Mouse (Mus musculus): ENCODE results near the gene Shoc2.

Shoc2 gene

DNA sequence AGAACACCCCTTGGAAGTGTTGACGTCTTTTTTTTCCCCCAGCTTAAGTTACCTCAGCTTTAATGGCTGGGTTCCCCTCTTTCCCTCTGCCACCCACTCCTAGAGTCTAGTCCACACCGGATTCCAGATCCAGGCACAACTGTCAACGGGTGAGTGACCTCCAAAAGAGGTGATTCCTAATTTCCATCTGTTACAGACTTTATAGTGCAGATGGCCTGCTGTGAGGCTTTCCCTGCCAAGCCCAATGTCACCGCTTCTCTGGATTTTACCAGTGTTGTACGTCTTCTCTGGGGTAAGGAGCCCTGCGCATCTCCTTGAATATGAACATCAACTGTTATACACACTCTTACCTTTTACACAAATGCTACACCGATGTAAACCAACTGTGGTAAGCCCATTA, 95.3 kb downstream of the Shoc2 start:
- no peak for DNase-seq (ENCODE audit: low read depth)

DNA sequence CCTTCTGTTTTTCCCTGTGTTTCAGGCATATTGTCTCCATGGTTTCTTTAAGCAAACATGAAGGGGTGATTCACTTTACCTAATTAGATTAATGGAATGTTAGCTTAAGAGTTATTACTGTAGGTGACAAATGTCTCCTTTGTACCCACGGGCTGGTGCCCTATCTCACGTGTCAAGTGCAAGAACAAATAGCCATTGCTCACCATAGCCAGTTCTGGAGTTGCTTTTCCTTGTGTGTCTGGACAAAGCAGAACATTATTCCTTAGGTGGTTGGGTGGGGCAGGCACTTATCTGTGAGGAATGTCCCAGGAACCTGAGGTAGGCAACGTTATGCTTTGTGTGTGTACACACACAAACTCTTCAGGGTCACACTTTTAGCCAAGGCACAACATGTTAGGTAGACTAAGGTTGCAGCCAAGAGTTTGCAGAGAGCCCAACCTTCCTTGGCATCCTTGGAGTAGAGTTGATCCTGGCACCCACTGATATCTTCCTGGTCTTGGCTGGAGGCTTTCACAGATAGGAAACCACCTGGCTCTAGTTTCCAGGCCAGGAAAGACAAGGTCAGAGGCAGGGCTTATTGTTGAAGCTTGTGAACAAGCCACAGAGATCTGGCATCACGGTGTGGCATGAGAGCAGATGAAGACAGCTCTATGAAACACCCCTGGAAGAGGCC, 96.4 kb downstream of the Shoc2 start:
- no peak for DNase-seq (ENCODE audit: low read depth)

DNA sequence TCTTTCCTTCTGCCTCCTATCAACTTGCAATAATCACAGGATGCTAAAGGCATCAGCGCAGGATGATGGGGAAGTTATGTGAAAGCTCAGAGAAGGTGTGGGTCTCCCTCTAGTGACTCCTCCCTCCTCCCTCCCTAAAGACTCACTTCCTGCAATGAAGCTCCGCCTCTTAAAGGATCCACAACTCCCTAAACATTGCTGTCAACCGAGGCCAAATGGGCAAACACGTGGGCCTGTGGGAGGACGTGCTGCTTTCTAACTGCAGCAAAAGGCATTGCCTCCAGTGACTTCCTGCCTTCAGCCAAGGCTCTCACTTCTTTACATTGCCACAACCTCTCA, 96.9 kb downstream of the Shoc2 start:
- no peak for DNase-seq (ENCODE audit: low read depth)

GRCm38 (mm10) chr19:54043851-54044250, 99.7 kb downstream of the Shoc2 start, which contains the start of gene Adra2a:
TSS of gene Adra2a (plus strand) at chr19:54044151.
- no peak for DNase-seq (ENCODE audit: low read depth)

GRCm38 (mm10) chr19:54044507-54045371, 100.6 kb downstream of the Shoc2 start:
- peak; percentile 24 for DNase-seq (ENCODE audit: low read depth)

- DNase-seq (ENCODE audit: low read depth): no peak
Observed at GRCm38 (mm10) chr19:54045412-54045811, 101.3 kb downstream of the Shoc2 start.

DNA sequence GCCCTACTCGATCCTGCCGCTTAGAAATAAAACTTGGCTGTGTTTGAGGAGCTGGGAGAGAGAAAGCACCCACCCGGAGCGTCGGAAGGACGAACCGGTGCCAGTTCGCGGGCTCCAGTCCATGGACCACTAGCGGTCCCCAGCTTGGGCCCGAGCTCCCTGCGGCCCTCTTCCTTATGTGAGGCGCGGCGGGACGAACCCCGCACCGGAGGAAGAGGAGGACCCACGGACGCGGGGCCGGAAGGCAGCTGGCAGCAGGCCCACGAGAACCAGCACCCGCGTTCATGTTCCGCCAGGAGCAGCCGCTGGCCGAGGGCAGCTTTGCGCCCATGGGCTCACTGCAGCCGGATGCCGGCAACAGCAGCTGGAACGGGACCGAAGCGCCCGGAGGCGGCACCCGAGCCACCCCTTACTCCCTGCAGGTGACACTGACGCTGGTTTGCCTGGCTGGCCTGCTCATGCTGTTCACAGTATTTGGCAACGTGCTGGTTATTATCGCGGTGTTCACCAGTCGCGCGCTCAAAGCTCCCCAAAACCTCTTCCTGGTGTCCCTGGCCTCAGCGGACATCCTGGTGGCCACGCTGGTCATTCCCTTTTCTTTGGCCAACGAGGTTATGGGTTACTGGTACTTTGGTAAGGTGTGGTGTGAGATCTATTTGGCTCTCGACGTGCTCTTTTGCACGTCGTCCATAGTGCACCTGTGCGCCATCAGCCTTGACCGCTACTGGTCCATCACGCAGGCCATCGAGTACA, 102.0 kb downstream of the Shoc2 start:
- no peak for DNase-seq (ENCODE audit: low read depth)

GRCm38 (mm10) chr19:54046684-54047070, 102.6 kb downstream of the Shoc2 start:
- DNase-seq (ENCODE audit: low read depth): no peak

GRCm38 (mm10) chr19:54047386-54048050, 103.4 kb downstream of the Shoc2 start:
- no peak for DNase-seq (ENCODE audit: low read depth)

GRCm38 (mm10) chr19:54048161-54048885, 104.2 kb downstream of the Shoc2 start:
- peak; percentile 16 for DNase-seq (ENCODE audit: low read depth)

- DNase-seq (ENCODE audit: low read depth): no peak
Observed at GRCm38 (mm10) chr19:54051651-54052050, 107.5 kb downstream of the Shoc2 start.

DNA sequence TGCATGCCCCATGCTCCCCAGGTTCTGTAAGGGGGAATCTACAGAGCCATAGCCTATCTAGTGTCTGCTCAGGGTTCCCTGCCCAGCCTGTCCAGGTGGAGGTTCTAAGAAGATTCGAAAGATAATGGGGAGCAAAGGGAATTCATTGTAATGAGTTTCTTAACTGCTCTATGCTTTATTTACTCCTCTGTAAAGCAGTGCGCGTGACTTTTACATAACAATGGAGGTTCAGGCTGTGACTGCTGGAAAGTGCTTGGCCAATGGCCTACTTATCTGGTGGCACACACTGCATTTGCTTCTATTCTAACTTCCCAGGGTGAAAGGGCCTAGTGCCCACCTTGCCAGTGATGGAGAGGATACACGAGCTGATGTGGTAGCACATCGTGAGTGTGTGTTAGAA, 111.7 kb downstream of the Shoc2 start:
- no peak for DNase-seq (ENCODE audit: low read depth)

DNA sequence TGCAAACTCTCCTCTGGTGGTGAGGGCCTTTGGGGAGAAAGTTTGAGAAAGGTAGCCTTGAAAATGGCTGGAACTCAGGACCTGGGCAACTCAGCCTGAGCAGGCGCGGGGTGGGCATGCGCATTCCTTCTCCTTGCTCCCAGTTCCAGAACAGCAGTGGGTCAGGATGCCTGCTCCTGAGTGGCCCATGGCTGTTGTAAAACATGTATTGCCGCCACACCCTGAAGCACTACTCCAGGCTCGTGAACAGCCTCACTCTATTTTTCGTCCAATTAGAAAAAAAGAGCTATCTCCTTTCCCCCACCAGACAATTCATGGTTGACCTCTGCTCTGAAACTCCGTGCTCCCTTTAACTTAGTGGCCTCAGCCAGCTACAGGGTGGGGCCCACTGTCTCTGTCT, 124.3 kb downstream of the Shoc2 start:
- no peak for DNase-seq (ENCODE audit: low read depth)

DNA sequence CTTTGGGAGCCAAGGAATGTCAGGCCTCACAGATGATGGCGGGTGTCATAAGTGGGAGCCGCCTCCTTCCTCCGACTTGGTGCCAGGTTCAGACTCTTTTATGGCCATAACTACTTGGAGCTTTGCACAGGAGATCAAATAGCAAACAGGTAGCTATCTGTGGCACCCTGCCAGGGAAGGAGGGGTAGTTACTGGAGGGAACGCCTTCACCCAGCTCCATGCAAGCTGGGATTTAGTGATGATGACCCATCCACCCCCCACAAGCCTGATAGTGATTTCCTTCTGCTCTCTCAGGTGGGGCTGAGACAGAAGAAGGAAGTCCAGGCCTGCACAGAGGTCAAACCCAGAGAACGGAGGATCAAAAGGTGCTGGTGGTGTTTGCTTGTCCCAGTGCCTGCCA, 126.4 kb downstream of the Shoc2 start:
- DNase-seq (ENCODE audit: low read depth): no peak

- no peak for DNase-seq (ENCODE audit: low read depth)
Observed at GRCm38 (mm10) chr19:54072233-54072800, 128.2 kb downstream of the Shoc2 start.

DNA sequence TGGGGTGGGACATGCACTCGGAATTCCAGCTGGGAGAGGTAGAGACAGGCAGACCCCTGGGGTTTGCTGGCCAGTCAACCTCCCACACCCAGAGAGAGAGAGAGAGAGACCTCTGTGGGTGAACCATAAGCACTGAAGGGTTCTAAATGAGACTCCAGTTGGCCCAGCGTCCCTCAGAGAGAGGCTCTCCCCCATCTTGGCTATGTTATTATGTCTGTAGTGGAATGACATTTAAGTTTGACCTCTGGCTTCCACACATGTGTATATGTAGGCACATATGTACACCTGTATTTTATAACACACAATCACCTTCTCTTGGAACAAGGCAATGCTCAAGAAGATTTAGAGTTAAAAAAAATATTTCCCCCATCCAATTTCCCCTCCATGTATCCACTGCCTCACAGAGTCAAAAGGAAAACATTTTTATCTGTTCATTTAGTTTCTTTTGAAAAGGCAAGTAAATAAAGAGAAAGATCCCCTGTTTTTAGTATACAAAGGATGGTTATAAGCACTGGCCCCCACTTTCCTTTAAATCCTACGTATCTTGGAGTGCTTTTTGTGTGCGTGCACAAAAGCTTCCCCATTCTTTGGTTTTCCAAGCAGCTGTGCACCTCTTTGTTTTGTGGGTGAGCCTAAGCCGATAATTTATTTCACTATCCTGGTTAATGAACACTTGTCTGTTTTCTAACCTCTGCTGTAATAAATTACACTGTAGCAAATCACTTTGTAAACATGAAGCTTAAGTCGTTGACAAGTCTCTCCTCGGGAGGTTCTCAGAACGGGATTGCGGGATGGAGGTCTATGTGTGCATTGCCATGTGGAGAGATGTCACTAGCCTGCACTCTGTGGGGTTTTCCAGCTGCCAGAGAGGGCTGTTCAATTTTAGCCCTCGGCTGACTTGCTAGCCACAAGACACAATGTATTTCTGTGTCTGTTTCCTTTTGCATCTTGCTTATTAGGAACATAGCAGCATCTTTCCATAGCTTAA, 132.6 kb downstream of the Shoc2 start:
- no peak for DNase-seq (ENCODE audit: low read depth)

DNA sequence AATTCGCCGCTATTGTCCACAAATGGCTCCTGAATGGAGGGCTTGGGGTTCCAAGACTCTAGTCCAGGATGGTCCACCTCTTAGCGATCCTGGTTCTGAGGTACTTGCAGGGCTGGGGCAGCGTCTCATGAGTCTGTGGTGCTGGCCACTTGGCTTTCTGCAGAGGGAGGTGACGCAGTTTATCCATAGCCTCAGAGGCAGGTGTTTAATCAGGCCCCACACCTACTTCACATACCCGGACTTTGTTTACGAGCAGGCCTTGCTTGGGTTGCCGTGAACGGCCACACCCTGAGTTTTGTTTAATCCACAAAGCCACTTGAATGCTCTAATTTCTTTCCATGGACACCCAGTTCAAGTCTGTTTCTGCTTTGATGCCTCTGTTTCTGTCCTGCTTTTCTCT, 137.2 kb downstream of the Shoc2 start:
- no peak for DNase-seq (ENCODE audit: low read depth)

- DNase-seq (ENCODE audit: low read depth): no peak
Observed at GRCm38 (mm10) chr19:54081716-54082165, 137.6 kb downstream of the Shoc2 start.

Data from fibroblast of lung, adult 2 months (primary cell).